ENCODE assay signal across 7 mouse cellular contexts in the genomic region with DNA sequence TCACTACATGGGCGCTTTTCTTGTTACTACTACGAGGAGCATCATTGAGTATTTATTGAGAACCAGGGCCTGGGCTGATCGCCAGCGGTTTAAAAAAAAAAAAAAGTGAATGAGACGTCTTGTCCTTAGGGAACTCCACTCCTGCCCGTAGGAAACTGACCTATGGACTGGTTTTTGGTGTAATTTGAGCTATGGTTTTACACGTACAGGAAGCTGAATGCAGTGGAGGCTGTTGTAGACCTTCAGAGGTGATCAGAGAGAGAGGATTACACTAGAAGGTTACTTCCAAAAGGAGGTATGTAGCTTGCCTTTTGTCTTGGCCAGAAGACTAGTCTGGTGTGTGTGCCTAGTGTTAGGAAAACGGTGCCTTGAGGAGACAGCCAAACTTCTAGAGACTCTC. TPM values are rescaled to one million over a fixed set of nuclear protein-coding genes. Genes with fewer than 3 reads are reported as not detected.
DNase-seq lines count a peak whose midpoint lies in the region; ATAC-seq lines count a peak whose summit lies in the region.

No protein-coding gene starts in this region.

- peak overlapping the region; percentile 85 for H3K4me3 ChIP-seq in embryonic facial prominence, embryonic 13.5 days
- H3K4me3 ChIP-seq in hindbrain, embryonic 14.5 days (replicated peaks; ENCODE audit: low read length) = peak overlapping the region; percentile 65
- H3K4me3 ChIP-seq in liver, embryonic 13.5 days (replicated peaks) = peak overlapping the region; percentile 83
- H3K4me3 ChIP-seq in neural tube, embryonic 14.5 days (ENCODE audit: low read depth, low read length) = peak overlapping the region; percentile 77

- peak overlapping the region; percentile 30; the same call in 1 of the 2 replicates for H3K27ac ChIP-seq in embryonic facial prominence, embryonic 13.5 days
- no peak overlapping the region for H3K27ac ChIP-seq in hindbrain, embryonic 14.5 days
- H3K27ac ChIP-seq in liver, embryonic 13.5 days = peak overlapping the region; percentile 87
- H3K27ac ChIP-seq in neural tube, embryonic 14.5 days (ENCODE audit: low read depth, low read length) = no peak overlapping the region

- DNase-seq in thymus, postnatal 25 days = peak; percentile 38
- DNase-seq in thymus, postnatal 36 days = no peak
- no peak for DNase-seq in hindbrain, embryonic 14.5 days (ENCODE audit: low spot score)
- DNase-seq in liver, embryonic 13.5 days = no peak
- DNase-seq in left cerebral cortex, adult 9 months (ENCODE audit: low spot score in 2 of 2) = no peak

- H3K9ac ChIP-seq in embryonic facial prominence, embryonic 13.5 days = peak overlapping the region; percentile 85
- peak overlapping the region; percentile 70 for H3K9ac ChIP-seq in hindbrain, embryonic 14.5 days
- H3K9ac ChIP-seq in liver, embryonic 13.5 days = peak overlapping the region; percentile 88
- 0 out of 2 replicates have a peak overlapping the region, but pooled peaks have one; percentile 65 for H3K9ac ChIP-seq in neural tube, embryonic 14.5 days (replicated peaks; ENCODE audit: low read depth, low read length)

- WGBS in embryonic facial prominence, embryonic 13.5 days = under 1% methylated on average over 8 of the region's 8 CpGs
- WGBS in hindbrain, embryonic 14.5 days = under 1% methylated on average over 8 of the region's 8 CpGs
- WGBS in liver, embryonic 13.5 days (ENCODE audit: insufficient replicate concordance) = 0% methylated on average over 8 of the region's 8 CpGs
- WGBS in neural tube, embryonic 14.5 days = under 1% methylated on average over 8 of the region's 8 CpGs

- H3K9me3 ChIP-seq in embryonic facial prominence, embryonic 13.5 days = no peaks in the 10 kb centered on the region
- H3K9me3 ChIP-seq in hindbrain, embryonic 14.5 days (ENCODE audit: control insufficient read depth, low read length) = no peaks in the 10 kb centered on the region
- H3K9me3 ChIP-seq in liver, embryonic 13.5 days (replicated peaks) = no peaks in the 10 kb centered on the region
- H3K9me3 ChIP-seq in neural tube, embryonic 14.5 days (ENCODE audit: control insufficient read depth, low read length) = no peaks in the 10 kb centered on the region

- H3K4me2 ChIP-seq in embryonic facial prominence, embryonic 13.5 days = peak overlapping the region; percentile 60
- peak overlapping the region; percentile 60 for H3K4me2 ChIP-seq in hindbrain, embryonic 14.5 days (replicated peaks)
- peak overlapping the region; percentile 73 for H3K4me2 ChIP-seq in liver, embryonic 13.5 days
- H3K4me2 ChIP-seq in neural tube, embryonic 14.5 days (ENCODE audit: low read depth, low read length) = peak overlapping the region; percentile 56

- peaks cover 17% of the 10 kb centered on the region for H3K4me1 ChIP-seq in embryonic facial prominence, embryonic 13.5 days
- H3K4me1 ChIP-seq in hindbrain, embryonic 14.5 days (replicated peaks; ENCODE audit: control insufficient read depth, insufficient read depth, low read length) = peaks cover 6% of the 10 kb centered on the region; the same call in 1 of the 2 replicates
- H3K4me1 ChIP-seq in liver, embryonic 13.5 days (replicated peaks) = peaks cover 48% of the 10 kb centered on the region
- peaks cover 11% of the 10 kb centered on the region for H3K4me1 ChIP-seq in neural tube, embryonic 14.5 days (ENCODE audit: control insufficient read depth, insufficient read depth, low read length)

- no peaks in the 10 kb centered on the region for H3K36me3 ChIP-seq in embryonic facial prominence, embryonic 13.5 days
- H3K36me3 ChIP-seq in hindbrain, embryonic 14.5 days (replicated peaks; ENCODE audit: control insufficient read depth, insufficient read depth) = no peaks in the 10 kb centered on the region
- peaks cover 9% of the 10 kb centered on the region for H3K36me3 ChIP-seq in liver, embryonic 13.5 days
- H3K36me3 ChIP-seq in neural tube, embryonic 14.5 days (ENCODE audit: control insufficient read depth, insufficient read depth, low read length) = no peaks in the 10 kb centered on the region

- no peaks in the 10 kb centered on the region for H3K27me3 ChIP-seq in embryonic facial prominence, embryonic 13.5 days
- H3K27me3 ChIP-seq in hindbrain, embryonic 14.5 days (ENCODE audit: control insufficient read depth, insufficient read depth, low read length) = no peaks in the 10 kb centered on the region
- no peaks in the 10 kb centered on the region for H3K27me3 ChIP-seq in liver, embryonic 13.5 days
- H3K27me3 ChIP-seq in neural tube, embryonic 14.5 days (ENCODE audit: control insufficient read depth, insufficient read depth, low read length) = no peaks in the 10 kb centered on the region

- ATAC-seq in embryonic facial prominence, embryonic 13.5 days (ENCODE audit: insufficient number of reproducible peaks, insufficient read depth, low FRiP score, low TSS enrichment, low read depth) = no peak
- ATAC-seq in hindbrain, embryonic 14.5 days (ENCODE audit: low FRiP score) = no peak
- peak; percentile 27; the same call in 1 of the 2 replicates for ATAC-seq in liver, embryonic 13.5 days (ENCODE audit: low read depth)
- no peak for ATAC-seq in neural tube, embryonic 14.5 days (ENCODE audit: low read depth)

RNA-seq across cellular contexts. Expression of a gene that starts 0.8 kb away (rescaled TPM):
- polyA plus RNA-seq in embryonic facial prominence, embryonic 13.5 days (2015; fragmentation: Nextera tagmentation; extraction: Ambion mirVana) = 105 and 113 TPM in 2 replicates
- 107 and 117 TPM in 2 replicates for polyA plus RNA-seq in hindbrain, embryonic 14.5 days (2014; fragmentation: Nextera tagmentation; extraction: Ambion mirVana)
- 122 and 139 TPM in 2 replicates for polyA plus RNA-seq in liver, embryonic 13.5 days (2015; fragmentation: Nextera tagmentation; extraction: Ambion mirVana)
- 102 and 103 TPM in 2 replicates for polyA plus RNA-seq in neural tube, embryonic 14.5 days (2014; fragmentation: Nextera tagmentation; extraction: Ambion mirVana)

RNA-seq across cellular contexts. Expression of a gene that starts 14.0 kb away (rescaled TPM):
- 26.4 and 35.6 TPM in 2 replicates for polyA plus RNA-seq in embryonic facial prominence, embryonic 13.5 days (2015; fragmentation: Nextera tagmentation; extraction: Ambion mirVana)
- polyA plus RNA-seq in hindbrain, embryonic 14.5 days (2014; fragmentation: Nextera tagmentation; extraction: Ambion mirVana) = 42.1 and 45.1 TPM in 2 replicates
- 112 and 130 TPM in 2 replicates for polyA plus RNA-seq in liver, embryonic 13.5 days (2015; fragmentation: Nextera tagmentation; extraction: Ambion mirVana)
- polyA plus RNA-seq in neural tube, embryonic 14.5 days (2014; fragmentation: Nextera tagmentation; extraction: Ambion mirVana) = 39.0 and 44.3 TPM in 2 replicates

RNA-seq across cellular contexts. Expression of a gene that starts 56.8 kb away (rescaled TPM):
- polyA plus RNA-seq in embryonic facial prominence, embryonic 13.5 days (2015; fragmentation: Nextera tagmentation; extraction: Ambion mirVana) = 41.4 and 42.3 TPM in 2 replicates
- 51.6 and 53.5 TPM in 2 replicates for polyA plus RNA-seq in hindbrain, embryonic 14.5 days (2014; fragmentation: Nextera tagmentation; extraction: Ambion mirVana)
- polyA plus RNA-seq in liver, embryonic 13.5 days (2015; fragmentation: Nextera tagmentation; extraction: Ambion mirVana) = 13.9 and 15.9 TPM in 2 replicates
- polyA plus RNA-seq in neural tube, embryonic 14.5 days (2014; fragmentation: Nextera tagmentation; extraction: Ambion mirVana) = 45.5 and 57.1 TPM in 2 replicates

Comparison
In these comparisons a context has a peak if more than half of its experiments do, and no peak if none do; other contexts are left out.
1. H3K27ac ChIP-seq: peak in embryonic facial prominence, embryonic 13.5 days (single experiment) and liver, embryonic 13.5 days (single experiment); none in hindbrain, embryonic 14.5 days (single experiment) and neural tube, embryonic 14.5 days (single experiment).
2. Peak in every context shown above with its lines, with median percentiles within 50 percentile points of each other: H3K4me2 ChIP-seq, H3K4me3 ChIP-seq and H3K9ac ChIP-seq.